Mouse (Mus musculus): Measurements from ENCODE around the gene Gm6899.

Gm6899 gene

GRCm38 (mm10) chr11:26642141-26642540, 49.1 kb downstream of the Gm6899 start:
- DNase-seq (ENCODE audit: low read depth, low spot score), result no peak
